8 mouse cellular contexts compared by ENCODE assay signal in the genomic region with DNA sequence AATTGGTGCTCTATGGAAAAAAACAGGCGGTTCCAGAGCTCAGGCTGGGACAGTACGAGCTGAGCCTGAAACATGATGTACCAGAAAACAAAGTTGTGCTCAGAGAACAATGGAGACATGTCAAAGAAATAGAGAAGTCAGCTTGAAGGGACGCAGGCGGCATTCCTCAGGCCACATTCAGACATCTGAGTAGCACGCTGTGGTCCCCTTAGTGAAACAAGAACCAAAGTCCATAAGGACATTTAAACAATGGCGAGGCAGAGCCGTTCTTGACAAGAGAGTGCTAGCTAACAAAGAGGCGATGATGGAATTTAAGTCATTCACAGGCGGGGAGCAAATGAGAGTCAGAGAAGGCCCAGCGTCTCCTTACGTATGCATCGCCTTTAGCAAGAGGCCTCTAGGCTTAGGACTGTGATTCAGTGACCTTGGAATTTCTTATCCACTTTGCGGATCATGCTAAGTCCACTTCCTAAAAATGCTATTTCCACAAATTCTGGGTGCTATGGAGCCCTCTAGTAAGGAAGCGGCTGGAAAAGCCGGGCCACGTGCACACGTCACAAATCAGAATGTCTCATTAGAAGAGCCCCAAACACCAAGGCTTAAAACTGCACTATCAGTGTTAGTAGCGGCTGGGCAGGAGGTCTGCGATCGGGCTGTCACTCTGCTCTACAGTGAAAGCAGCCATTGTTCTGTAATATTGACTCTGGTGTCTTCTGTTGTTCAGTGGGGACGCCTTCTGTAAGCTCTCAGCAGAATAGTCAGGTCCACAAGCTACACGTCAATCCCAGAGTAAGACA. TPM values are rescaled to one million over a fixed set of nuclear protein-coding genes. Genes with fewer than 3 reads are reported as not detected.
A peak's percentile ranks its signal among the peaks of the same experiment; 100 is the strongest.
DNase-seq lines count a peak whose midpoint lies in the region; ATAC-seq lines count a peak whose summit lies in the region.

No protein-coding gene starts in this region.

- no peaks in the 10 kb centered on the region for H3K27me3 ChIP-seq in embryonic facial prominence, embryonic 12.5 days
- no peaks in the 10 kb centered on the region for H3K27me3 ChIP-seq in hindbrain, embryonic 10.5 days (ENCODE audit: insufficient read depth, poor library complexity, severe bottlenecking)
- no peaks in the 10 kb centered on the region for H3K27me3 ChIP-seq in neural tube, embryonic 12.5 days (replicated peaks)
- no peaks in the 10 kb centered on the region for H3K27me3 ChIP-seq in kidney, embryonic 16.5 days (ENCODE audit: insufficient read depth, low read length)

- peak; percentile 95 for DNase-seq in heart, adult 11 months
- DNase-seq in heart, postnatal 4 days: no peak
- peak; percentile 65 for DNase-seq in hindbrain, embryonic 10.5 days (ENCODE audit: low spot score)
- DNase-seq in adrenal gland, postnatal 25 days: no peak
- no peak for DNase-seq in adrenal gland, adult 18-20 months (ENCODE audit: low spot score in 2 of 2)

- no peak overlapping the region for H3K4me2 ChIP-seq in embryonic facial prominence, embryonic 12.5 days (replicated peaks)
- peak overlapping the region; percentile 33; the same call in 1 of the 2 replicates for H3K4me2 ChIP-seq in neural tube, embryonic 12.5 days (replicated peaks)
- no peak overlapping the region for H3K4me2 ChIP-seq in kidney, embryonic 16.5 days (replicated peaks; ENCODE audit: low read depth, low read length)

- peak; percentile 43; the same call in 1 of the 2 replicates for ATAC-seq in embryonic facial prominence, embryonic 12.5 days (ENCODE audit: insufficient number of reproducible peaks, insufficient read depth, low FRiP score, low TSS enrichment)
- peak; percentile 52 for ATAC-seq in neural tube, embryonic 12.5 days (ENCODE audit: low FRiP score, low read depth)
- ATAC-seq in kidney, embryonic 16.5 days (ENCODE audit: low FRiP score, low TSS enrichment): no peak

- 41% methylated on average over 22 of the region's 22 CpGs for WGBS in embryonic facial prominence, embryonic 12.5 days
- WGBS in hindbrain, embryonic 10.5 days: 24% methylated on average over 22 of the region's 22 CpGs
- WGBS in neural tube, embryonic 12.5 days: 30% methylated on average over 22 of the region's 22 CpGs
- 71% methylated on average over 22 of the region's 22 CpGs for WGBS in kidney, embryonic 16.5 days

- peaks cover 5% of the 10 kb centered on the region; the same call in 1 of the 2 replicates for H3K4me1 ChIP-seq in embryonic facial prominence, embryonic 12.5 days
- peaks cover 27% of the 10 kb centered on the region for H3K4me1 ChIP-seq in hindbrain, embryonic 10.5 days (replicated peaks)
- H3K4me1 ChIP-seq in neural tube, embryonic 12.5 days: 0 out of 2 replicates have a peak, but pooled peaks cover 6% of the 10 kb centered on the region
- H3K4me1 ChIP-seq in kidney, embryonic 16.5 days (ENCODE audit: insufficient read depth, low read length): peaks cover 9% of the 10 kb centered on the region; the same call in 1 of the 2 replicates

- no peaks in the 10 kb centered on the region for H3K36me3 ChIP-seq in embryonic facial prominence, embryonic 12.5 days
- no peaks in the 10 kb centered on the region for H3K36me3 ChIP-seq in hindbrain, embryonic 10.5 days
- no peaks in the 10 kb centered on the region for H3K36me3 ChIP-seq in neural tube, embryonic 12.5 days
- no peaks in the 10 kb centered on the region for H3K36me3 ChIP-seq in kidney, embryonic 16.5 days (ENCODE audit: insufficient read depth, low read length)

- H3K4me3 ChIP-seq in embryonic facial prominence, embryonic 12.5 days: no peak overlapping the region
- peak overlapping the region; percentile 31 for H3K4me3 ChIP-seq in hindbrain, embryonic 10.5 days
- no peak overlapping the region for H3K4me3 ChIP-seq in neural tube, embryonic 12.5 days
- no peak overlapping the region for H3K4me3 ChIP-seq in kidney, embryonic 16.5 days (ENCODE audit: low read length)

- H3K27ac ChIP-seq in embryonic facial prominence, embryonic 12.5 days: peak overlapping the region; percentile 19; the same call in 1 of the 2 replicates
- peak overlapping the region; percentile 85 for H3K27ac ChIP-seq in hindbrain, embryonic 10.5 days
- H3K27ac ChIP-seq in neural tube, embryonic 12.5 days: no peak overlapping the region
- H3K27ac ChIP-seq in kidney, embryonic 16.5 days (ENCODE audit: low read length): no peak overlapping the region

- no peaks in the 10 kb centered on the region for H3K9me3 ChIP-seq in embryonic facial prominence, embryonic 12.5 days
- no peaks in the 10 kb centered on the region for H3K9me3 ChIP-seq in hindbrain, embryonic 10.5 days
- H3K9me3 ChIP-seq in neural tube, embryonic 12.5 days: no peaks in the 10 kb centered on the region
- H3K9me3 ChIP-seq in kidney, embryonic 16.5 days (ENCODE audit: low read length): no peaks in the 10 kb centered on the region

- H3K9ac ChIP-seq in embryonic facial prominence, embryonic 12.5 days: no peak overlapping the region
- no peak overlapping the region for H3K9ac ChIP-seq in neural tube, embryonic 12.5 days
- no peak overlapping the region for H3K9ac ChIP-seq in kidney, embryonic 16.5 days (replicated peaks; ENCODE audit: low read length)

RNA-seq across cellular contexts. Expression of a gene that starts 48.2 kb away (rescaled TPM):
- 10 to 100 TPM; 50.3 to 52.8 TPM for total RNA-seq in heart, postnatal 4 days (2021)
- polyA plus RNA-seq in embryonic facial prominence, embryonic 12.5 days (2016; fragmentation: Nextera tagmentation; extraction: Ambion mirVana): 29.2 and 31.5 TPM in 2 replicates
- 16.9 and 26.2 TPM in 2 replicates for polyA plus RNA-seq in hindbrain, embryonic 10.5 days (2016; fragmentation: Nextera tagmentation; extraction: Ambion mirVana)
- polyA plus RNA-seq in neural tube, embryonic 12.5 days (2016; fragmentation: Nextera tagmentation; extraction: Ambion mirVana): 17.2 and 17.6 TPM in 2 replicates
- 45.5 and 51.2 TPM in 2 replicates for total RNA-seq in adrenal gland, postnatal 25 days (2021)
- total RNA-seq in adrenal gland, adult 18-20 months (2021): 10 to 100 TPM; 43.8 to 52.3 TPM
- polyA plus RNA-seq in kidney, embryonic 16.5 days (2015; fragmentation: Nextera tagmentation; extraction: Ambion mirVana): 42.6 and 43.7 TPM in 2 replicates

Comparison
In these comparisons a context has a peak if more than half of its experiments do, and no peak if none do; other contexts are left out.
1. DNase-seq: peak in heart, adult 11 months (single experiment) and hindbrain, embryonic 10.5 days (single experiment); none in heart, postnatal 4 days (single experiment), adrenal gland, postnatal 25 days (single experiment) and adrenal gland, adult 18-20 months (0 of 2).
2. H3K27ac ChIP-seq: peak in embryonic facial prominence, embryonic 12.5 days (single experiment) and hindbrain, embryonic 10.5 days (single experiment); none in neural tube, embryonic 12.5 days (single experiment) and kidney, embryonic 16.5 days (single experiment).